Mouse (Mus musculus) heart, adult 18-20 months (tissue): ENCODE measurements around the gene Gm3411. TPM values are rescaled to one million over a fixed set of nuclear protein-coding genes. Genes with fewer than 3 reads are reported as not detected.
"Not testable (repeated sequence)": the region's sequence is repeated elsewhere in the genome, so short reads cannot be mapped to it uniquely, and the experiment has no call there.

Source experiments
- DNase-seq, 2 experiments: peaks; one replicate each; pipeline ENCODE4 v3.0.0; 2021 to 2022; ENCODE audit warnings: mixed read lengths in 1 of 2
- long read RNA-seq, 2 experiments: library from polyadenylated mRNA; stranded (forward); transcript quantifications; one replicate each; pipeline ENCODE4 v2.0.0; 2021
- total RNA-seq, 2 experiments: library from RNA; stranded (reverse); gene quantifications; 2 replicates each; pipeline ENCODE4 v1.2.3; 2021

Gm3411 gene
- not detected for total RNA-seq
- long read RNA-seq, experiment 1, result 0 reads
- long read RNA-seq, experiment 2, result 0 reads

GRCm38 (mm10) chr14:6286931-6287715, at the start of gene Gm3411:
Gm3411 (minus strand) TSS chr14:6287250.
- peak; percentile 61 to 81 for DNase-seq

- not testable (repeated sequence) for DNase-seq
Observed at GRCm38 (mm10) chr14:6304743-6305142, 17.7 kb upstream of the Gm3411 start, which contains the start of gene Gm21103. Gm21103 (minus strand) TSS chr14:6304843.

- not testable (repeated sequence) for DNase-seq
Observed at GRCm38 (mm10) chr14:6219192-6219591, 67.9 kb downstream of the Gm3411 start, which contains the start of gene Gm21560. Gm21560 (minus strand) TSS chr14:6219292.

Other genes starting within 250 kb of the Gm3411 start
- gene Gm6337, start 229.0 kb downstream of the Gm3411 start, total RNA-seq, result not detected
- under 1 TPM in 1 of 2 experiments, not detected in 1; 0.18 TPM for gene Gm8206, start 193.3 kb downstream of the Gm3411 start, total RNA-seq
- gene Gm3468, start 178.6 kb downstream of the Gm3411 start, total RNA-seq, result not detected
- not detected for gene Gm3476, start 161.4 kb downstream of the Gm3411 start, total RNA-seq
- under 1 TPM in 1 of 2 experiments, not detected in 1; 0.27 TPM for gene Gm21560, start 68.0 kb downstream of the Gm3411 start, total RNA-seq
- gene Gm21103, start 17.6 kb upstream of the Gm3411 start, total RNA-seq, result not detected
- gene Gm3618, start 56.4 kb upstream of the Gm3411 start, total RNA-seq, result not detected
- not detected for gene Gm16440, start 103.1 kb upstream of the Gm3411 start, total RNA-seq
- under 1 TPM in 1 of 2 experiments, not detected in 1; 0.32 TPM for gene Gm3591, start 125.2 kb upstream of the Gm3411 start, total RNA-seq
- gene Gm3594, start 157.4 kb upstream of the Gm3411 start, total RNA-seq, result not detected